Mouse (Mus musculus): ENCODE measurements around the gene Pcdh9.

Gene Pcdh9

GRCm38 (mm10) chr14:93407747-93408146, 482.7 kb downstream of the Pcdh9 start:
- TF ChIP-seq GATA4 (IDR thresholded peaks at IDR 0.05; ENCODE audit: insufficient replicate concordance, low read length): no peak

DNA sequence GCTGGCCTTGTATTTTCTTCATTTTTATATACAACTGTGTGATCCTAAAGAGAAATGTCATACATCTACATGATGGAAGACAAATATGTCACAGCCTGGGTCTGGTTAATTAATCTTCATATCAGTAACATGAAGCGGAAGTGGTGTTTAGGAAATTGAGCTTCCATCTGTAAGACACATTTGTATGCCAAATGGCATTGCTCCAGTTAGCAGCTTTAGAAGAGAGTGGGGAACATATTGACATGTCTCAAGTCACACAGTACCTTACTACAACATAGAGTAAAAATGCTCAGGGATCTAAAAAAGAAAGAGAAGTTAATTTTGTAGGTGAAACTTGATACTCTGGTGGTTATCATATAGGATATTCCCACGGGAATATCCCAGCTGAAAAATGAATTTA, 505.4 kb downstream of the Pcdh9 start:
- TF ChIP-seq GATA4 (IDR thresholded peaks at IDR 0.05; ENCODE audit: insufficient replicate concordance, low read length): no peak

GRCm38 (mm10) chr14:93381163-93381562, 509.3 kb downstream of the Pcdh9 start:
- TF ChIP-seq GATA4 (IDR thresholded peaks at IDR 0.05; ENCODE audit: insufficient replicate concordance, low read length): no peak

DNA sequence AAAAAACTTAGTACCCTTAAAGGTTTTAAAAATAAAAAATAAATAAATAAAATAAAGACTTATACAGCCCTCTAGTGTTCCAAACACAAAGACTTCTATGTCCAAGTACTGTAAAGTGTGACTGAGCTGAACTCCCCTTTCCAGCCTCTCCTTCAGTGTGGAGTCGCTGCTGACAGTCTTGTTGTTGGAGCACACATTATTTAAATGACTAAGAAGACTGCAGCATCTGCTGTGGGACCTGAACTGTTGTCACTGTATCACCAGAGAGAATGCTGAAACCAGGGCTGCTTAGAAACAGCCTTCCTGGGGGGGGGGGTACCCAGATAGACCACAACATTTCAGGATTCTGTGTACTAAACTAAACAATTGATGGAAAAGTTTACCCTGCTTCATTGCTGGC, 509.7 kb downstream of the Pcdh9 start:
- TF ChIP-seq GATA4 (IDR thresholded peaks at IDR 0.05; ENCODE audit: insufficient replicate concordance, low read length): no peak

DNA sequence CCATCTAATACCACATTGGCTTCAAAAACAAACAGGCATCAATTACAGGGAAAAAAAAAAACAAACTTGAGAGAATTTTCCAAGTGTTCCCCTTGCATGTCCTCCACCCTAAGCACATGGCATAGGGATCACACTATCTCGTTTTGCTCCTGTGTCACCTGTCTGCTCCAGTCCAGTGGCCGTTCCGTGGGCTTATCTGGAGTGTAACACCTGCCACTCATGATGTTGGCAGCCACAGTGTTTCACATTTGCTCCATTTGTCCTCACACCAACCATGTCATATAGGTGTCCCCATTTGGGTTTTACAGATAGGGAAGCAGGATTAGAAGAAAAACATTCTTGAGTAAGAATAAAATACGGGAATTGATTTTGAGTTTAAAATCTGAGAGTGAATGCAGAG, 514.3 kb downstream of the Pcdh9 start:
- TF ChIP-seq GATA4 (IDR thresholded peaks at IDR 0.05; ENCODE audit: insufficient replicate concordance, low read length): no peak

GRCm38 (mm10) chr14:93374181-93374580, 516.3 kb downstream of the Pcdh9 start:
- no peak for TF ChIP-seq GATA4 (IDR thresholded peaks at IDR 0.05; ENCODE audit: insufficient replicate concordance, low read length)

DNA sequence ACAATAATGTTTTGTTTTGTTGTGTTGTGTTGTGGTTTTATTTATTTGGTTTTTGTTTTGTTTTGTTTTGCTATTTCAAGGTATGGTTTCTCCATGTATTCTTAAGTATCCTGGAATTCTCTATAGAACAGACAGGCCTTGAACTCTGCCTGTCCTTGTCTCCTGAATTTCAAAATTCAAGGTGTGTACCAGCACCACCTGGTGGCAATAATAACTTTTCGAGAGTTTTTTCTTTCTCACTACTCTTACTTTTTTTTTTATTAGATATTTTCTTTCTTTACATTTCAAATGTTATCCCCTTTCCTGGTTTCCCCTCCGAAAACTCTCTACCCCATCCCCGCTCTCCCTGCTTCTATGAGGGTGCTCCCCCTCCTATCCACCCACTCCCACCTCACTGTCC, 536.3 kb downstream of the Pcdh9 start:
- TF ChIP-seq GATA4 (IDR thresholded peaks at IDR 0.05; ENCODE audit: insufficient replicate concordance, low read length): no peak

- TF ChIP-seq GATA4 (IDR thresholded peaks at IDR 0.05; ENCODE audit: insufficient replicate concordance, low read length): no peak
Measured at GRCm38 (mm10) chr14:93350906-93351305, 539.6 kb downstream of the Pcdh9 start.

DNA sequence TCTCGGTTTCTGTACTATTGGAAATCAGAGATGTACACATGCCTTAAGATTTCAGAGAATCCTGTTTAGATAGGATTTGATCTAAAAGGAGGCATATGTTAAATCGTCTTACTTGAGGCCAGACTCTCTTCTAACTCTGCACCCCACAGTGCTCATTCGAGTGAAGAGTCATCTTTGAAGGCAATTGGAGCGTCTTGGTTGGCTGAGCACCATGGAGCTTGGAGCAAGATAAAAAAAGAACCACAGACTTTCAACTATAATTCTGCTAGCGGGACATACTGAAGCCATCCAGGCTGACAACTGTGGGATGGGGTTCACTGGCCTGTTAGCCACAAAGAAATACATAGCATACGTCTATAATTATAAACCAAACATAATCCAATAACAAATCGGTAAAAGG, 541.3 kb downstream of the Pcdh9 start:
- TF ChIP-seq GATA4 (IDR thresholded peaks at IDR 0.05; ENCODE audit: insufficient replicate concordance, low read length): no peak

DNA sequence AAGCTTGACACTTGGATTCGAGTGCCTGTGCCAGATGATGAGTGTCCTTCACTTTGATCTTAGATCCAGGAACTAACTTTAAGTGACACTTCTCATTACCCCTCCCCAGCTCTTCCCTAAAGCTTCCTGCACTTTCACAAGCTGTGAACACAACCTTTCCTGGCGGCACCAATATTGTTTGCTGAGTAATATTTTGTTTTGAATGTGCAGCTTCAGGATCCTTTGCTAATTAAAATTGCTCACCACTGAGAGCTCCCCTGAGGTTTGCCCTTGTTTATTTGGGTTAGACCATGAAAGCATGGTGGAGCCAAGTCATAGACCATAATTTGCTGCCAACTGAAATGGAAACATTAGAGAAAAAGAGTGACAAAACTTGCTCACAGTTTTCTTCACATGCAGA, 543.4 kb downstream of the Pcdh9 start:
- no peak for TF ChIP-seq GATA4 (IDR thresholded peaks at IDR 0.05; ENCODE audit: insufficient replicate concordance, low read length)

- no peak for TF ChIP-seq GATA4 (IDR thresholded peaks at IDR 0.05; ENCODE audit: insufficient replicate concordance, low read length)
Measured at GRCm38 (mm10) chr14:93342781-93343180, 547.7 kb downstream of the Pcdh9 start.

GRCm38 (mm10) chr14:93341390-93341789, 549.1 kb downstream of the Pcdh9 start:
- no peak for TF ChIP-seq GATA4 (IDR thresholded peaks at IDR 0.05; ENCODE audit: insufficient replicate concordance, low read length)

DNA sequence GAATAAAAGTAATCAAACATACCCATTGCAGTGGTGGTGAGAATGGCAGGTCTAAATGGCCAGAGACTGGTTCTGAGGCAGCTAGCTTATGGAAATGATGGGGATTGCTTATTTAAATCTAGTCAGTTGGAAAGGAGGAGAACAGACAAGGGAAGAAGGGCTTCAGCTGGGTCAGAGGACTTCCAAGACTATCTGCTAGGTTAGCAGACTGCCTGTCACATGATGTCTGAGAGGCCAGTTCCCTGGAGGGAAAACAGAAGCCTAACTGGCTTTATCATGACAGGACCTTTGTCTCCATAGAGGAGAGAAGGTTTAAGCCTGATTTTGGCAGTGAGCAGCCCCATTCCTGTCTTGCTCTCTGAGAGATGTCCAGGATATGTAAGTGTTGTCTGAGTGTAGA, 561.2 kb downstream of the Pcdh9 start:
- no peak for TF ChIP-seq GATA4 (IDR thresholded peaks at IDR 0.05; ENCODE audit: insufficient replicate concordance, low read length)

DNA sequence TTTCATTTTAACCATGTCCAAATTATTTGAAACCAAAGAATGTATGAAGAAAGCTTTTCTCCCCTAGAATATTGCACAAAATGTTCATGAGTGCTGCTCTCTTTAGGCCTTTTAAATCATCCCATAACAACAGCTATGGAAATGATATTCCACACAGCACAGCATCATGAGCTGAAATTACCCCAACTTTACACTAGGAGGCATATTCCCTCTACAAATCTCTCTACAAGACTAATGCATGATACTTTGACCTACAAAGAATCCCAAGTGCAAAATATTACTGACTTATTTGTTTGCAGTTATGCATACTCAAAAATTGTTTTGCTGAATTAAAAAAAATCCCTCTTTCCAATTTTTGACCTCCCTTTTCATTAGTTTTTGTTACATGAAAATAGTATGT, 573.1 kb downstream of the Pcdh9 start:
- no peak for TF ChIP-seq GATA4 (IDR thresholded peaks at IDR 0.05; ENCODE audit: insufficient replicate concordance, low read length)

DNA sequence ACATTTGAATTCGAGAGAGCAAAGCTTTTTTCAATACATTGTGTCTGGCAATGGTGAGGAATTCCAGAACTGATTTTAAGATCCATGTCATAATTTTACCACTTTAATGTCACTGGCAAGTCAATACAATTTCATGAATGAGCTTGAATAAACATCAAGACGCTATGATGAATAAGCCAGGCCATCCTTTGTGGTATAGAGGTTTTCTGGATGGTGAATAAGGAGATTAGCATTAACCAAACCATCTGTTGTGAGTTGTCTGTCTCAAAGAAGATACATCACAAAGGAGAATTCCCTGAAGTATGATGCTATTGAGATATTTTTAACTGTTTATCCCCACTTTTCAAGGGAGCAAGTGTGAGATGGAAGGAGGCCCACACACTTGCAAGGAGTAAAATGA, 602.1 kb downstream of the Pcdh9 start:
- no peak for TF ChIP-seq GATA4 (IDR thresholded peaks at IDR 0.05; ENCODE audit: insufficient replicate concordance, low read length)

DNA sequence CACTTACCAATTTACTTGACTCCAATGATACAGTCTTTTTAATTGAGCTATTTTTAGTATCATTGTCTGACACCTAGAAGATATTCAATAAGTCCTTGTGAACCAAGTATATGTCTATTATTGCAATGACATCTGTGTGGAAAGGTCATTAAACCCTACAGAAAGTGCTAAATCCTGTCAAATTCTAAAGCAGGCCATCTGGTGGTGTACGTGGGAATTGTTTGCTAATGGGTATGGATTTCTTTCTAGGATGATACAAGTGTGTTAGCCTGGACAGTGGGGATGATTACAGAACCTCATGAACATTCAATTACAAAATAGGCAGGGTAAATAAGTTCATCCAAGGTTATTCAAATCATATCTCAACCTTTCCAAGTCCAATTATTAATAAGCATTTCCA, 602.8 kb downstream of the Pcdh9 start:
- TF ChIP-seq GATA4 (IDR thresholded peaks at IDR 0.05; ENCODE audit: insufficient replicate concordance, low read length): no peak

DNA sequence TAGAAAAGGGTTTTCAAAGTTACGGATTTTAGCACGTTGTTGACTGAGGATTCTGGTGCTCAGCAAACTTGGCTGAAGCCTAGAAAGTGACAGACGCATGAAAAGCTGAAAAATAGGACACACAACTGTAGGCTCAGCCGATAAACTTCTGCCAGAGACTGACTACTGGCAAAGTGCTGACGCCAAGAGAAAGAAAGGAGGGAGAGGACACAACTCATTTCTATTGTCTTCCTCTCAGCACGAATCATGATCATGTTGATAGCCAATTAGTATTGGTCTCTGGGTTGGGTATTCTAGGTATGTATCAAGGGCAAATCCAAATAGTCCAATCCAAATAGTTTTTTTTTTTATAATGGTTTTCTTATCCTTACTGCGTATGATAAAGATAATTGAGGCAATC, 605.3 kb downstream of the Pcdh9 start:
- no peak for TF ChIP-seq GATA4 (IDR thresholded peaks at IDR 0.05; ENCODE audit: insufficient replicate concordance, low read length)

DNA sequence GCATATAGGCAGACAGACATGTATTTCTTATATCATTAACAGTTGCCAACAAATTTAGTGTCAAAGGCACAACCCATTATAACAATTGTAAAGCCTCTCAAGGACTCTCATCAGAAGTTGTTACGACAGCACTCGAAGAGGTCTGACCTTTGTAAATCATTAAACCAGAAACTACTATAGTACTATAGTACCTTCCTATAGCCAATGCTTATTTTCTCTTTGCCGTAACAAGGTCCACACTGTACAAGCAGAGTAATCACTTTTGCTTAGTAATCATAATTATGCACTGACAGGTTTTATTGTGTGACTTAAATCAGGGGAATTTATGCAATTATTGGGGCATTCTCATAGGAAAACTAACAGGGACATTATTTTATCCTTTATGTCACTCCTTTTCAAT, 606.5 kb downstream of the Pcdh9 start:
- TF ChIP-seq GATA4 (IDR thresholded peaks at IDR 0.05; ENCODE audit: insufficient replicate concordance, low read length): no peak

All from liver, adult (tissue).